Mouse (Mus musculus): Measurements from ENCODE around the gene Iqcf3.

Iqcf3 gene

GRCm38 (mm10) chr9:106453271-106454070 lies 108.0 kb downstream of the Iqcf3 start, which contains the start of gene Pcbp4:
Pcbp4 (plus strand) TSS chr9:106453291.
- DNase-seq: peak; percentile 67

Measured in lung, postnatal 14 days (tissue).